Mouse (Mus musculus) heart, postnatal 0 days (tissue): Measurements from ENCODE around the gene Ypel2.

Experiments
- CTCF ChIP-seq: IDR thresholded peaks from 2 replicates; pipeline ENCODE4 v1.5.1; 2016; ENCODE audit warnings: antibody characterized with exemption, control low read depth, low read depth
- EP300 ChIP-seq: IDR thresholded peaks from 2 replicates; pipeline ENCODE4 v1.6.1; 2016; ENCODE audit warnings: antibody characterized with exemption, low read depth

DNA sequence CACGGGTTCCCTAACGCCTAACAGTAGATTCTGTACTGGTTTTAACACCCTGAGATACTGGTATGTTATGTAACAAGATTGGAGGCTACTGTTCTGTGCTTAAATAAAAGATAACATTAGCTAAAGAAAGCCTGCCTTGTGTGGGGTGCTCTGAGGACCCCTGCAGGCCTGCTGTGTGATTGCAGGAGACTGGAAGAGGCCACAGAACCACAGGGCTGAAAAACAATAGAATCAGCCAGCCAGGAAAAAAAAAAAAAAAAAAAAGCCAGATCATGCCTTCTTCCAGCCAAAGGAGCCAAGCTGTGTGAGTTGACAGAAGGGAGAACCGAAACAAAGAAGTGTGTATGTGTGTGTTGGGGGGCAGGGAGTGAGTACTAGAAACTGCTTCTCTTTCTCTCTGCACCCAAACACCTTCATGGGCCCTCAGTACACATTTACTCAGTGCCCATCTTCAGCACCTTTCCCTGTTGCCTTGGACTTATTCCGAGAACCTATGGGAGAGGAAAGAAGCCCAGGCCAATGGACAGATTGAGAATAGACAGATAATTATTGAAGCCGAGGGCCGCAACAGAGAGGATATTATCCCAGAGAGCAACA lies 2.2 kb upstream of the Ypel2 start:
- TF ChIP-seq CTCF (peak; percentile 88), EP300 (no peak)
